Mouse (Mus musculus) CD4-positive, CD25-positive, alpha-beta regulatory T cell, adult 9 weeks (primary cell): Measurements from ENCODE around the gene Kcnf1. TPM values are rescaled to one million over a fixed set of nuclear protein-coding genes. Genes with fewer than 3 reads are reported as not detected.

Experiments used
- polyA plus RNA-seq: library from polyadenylated mRNA; unstranded; fragments of 100-300 nt; shearing (Covaris generic); gene quantifications from one replicate; pipeline ENCODE4 v1.2.1, GENCODE M21; 2017

The Kcnf1 gene
- polyA plus RNA-seq: 0.20 TPM

GRCm38 (mm10) chr12:17176757-17177092 is at the start of gene Kcnf1:
Kcnf1 (minus strand) TSS chr12:17176888.

Other genes with a start within 250 kb of the Kcnf1 start
- 56.4 TPM for gene Pqlc3, start 176.5 kb downstream of the Kcnf1 start, polyA plus RNA-seq
- gene 2410004P03Rik, start 165.2 kb downstream of the Kcnf1 start, polyA plus RNA-seq: 2.0 TPM
- 173 TPM for gene Pdia6, start 89.7 kb upstream of the Kcnf1 start, polyA plus RNA-seq
- gene Atp6v1c2, start 152.5 kb upstream of the Kcnf1 start, polyA plus RNA-seq: not detected
- 31.3 TPM for gene Nol10, start 171.6 kb upstream of the Kcnf1 start, polyA plus RNA-seq